Mouse (Mus musculus) limb, embryonic 14.5 days (tissue): ENCODE data around the gene Akt2. TPM values are rescaled to one million over a fixed set of nuclear protein-coding genes. Genes with fewer than 3 reads are reported as not detected.

Experiments
- ATAC-seq: fragments of 200-750 bp; cut with Nextera tagmentation; 2 replicates; pipeline ENCODE4 v1.8.0; 2017; ENCODE audit warnings: low read depth, moderate number of reproducible peaks, moderate TSS enrichment; ENCODE audit not compliant: low FRiP score
- DNase-seq: peaks from one replicate; pipeline ENCODE4 v3.0.0-alpha.2; 2015; ENCODE audit warnings: low spot score
- H3K27ac ChIP-seq: fragments of 300-500 bp; sonication (generic); replicated peaks from 2 replicates; pipeline ENCODE4 v1.5.1; 2014; ENCODE audit warnings: low read depth, mild to moderate bottlenecking, low read length, moderate library complexity, mixed read lengths
- H3K27me3 ChIP-seq: fragments of 300-500 bp; sonication (generic); 2 replicates; pipeline ENCODE4 v1.6.1; 2014; ENCODE audit warnings: low read length, mixed read lengths; ENCODE audit not compliant: control insufficient read depth, insufficient read depth
- H3K36me3 ChIP-seq: fragments of 300-500 bp; sonication (generic); 2 replicates; pipeline ENCODE4 v1.6.1; 2014; ENCODE audit warnings: mild to moderate bottlenecking, low read length, moderate library complexity, mixed read lengths; ENCODE audit not compliant: control insufficient read depth, insufficient read depth
- H3K4me1 ChIP-seq: fragments of 300-500 bp; sonication (generic); 2 replicates; pipeline ENCODE4 v1.6.1; 2014; ENCODE audit warnings: antibody characterized with exemption, low read length, mixed read lengths; ENCODE audit not compliant: control insufficient read depth, insufficient read depth
- H3K4me2 ChIP-seq: fragments of 300-500 bp; sonication (generic); replicated peaks from 2 replicates; pipeline ENCODE4 v1.6.1; 2014; ENCODE audit warnings: low read depth, mild to moderate bottlenecking, low read length, moderate library complexity; ENCODE audit not compliant: severe bottlenecking
- H3K4me3 ChIP-seq: fragments of 300-500 bp; sonication (generic); replicated peaks from 2 replicates; pipeline ENCODE4 v1.5.1; 2014; ENCODE audit warnings: low read length
- H3K9ac ChIP-seq: fragments of 300-500 bp; sonication (generic); 2 replicates; pipeline ENCODE4 v1.6.1; 2014; ENCODE audit warnings: mild to moderate bottlenecking, low read depth, low read length, moderate library complexity; ENCODE audit not compliant: severe bottlenecking
- H3K9me3 ChIP-seq: fragments of 300-500 bp; sonication (generic); 2 replicates; pipeline ENCODE4 v1.6.1; 2016; ENCODE audit warnings: low read length; ENCODE audit not compliant: control insufficient read depth
- POLR2A ChIP-seq: fragments of 200-500 bp; IDR thresholded peaks from 2 replicates; pipeline ENCODE4 v1.8.0; 2012; ENCODE audit warnings: inconsistent platforms, mild to moderate bottlenecking, moderate library complexity, borderline replicate concordance; ENCODE audit not compliant: insufficient read depth, insufficient read length; ENCODE audit errors: extremely low read depth
- WGBS: fragments of 180-500 bp; shearing (Covaris S2); extraction: QIAGEN DNeasy Blood & Tissue Kit; methylation state at CpG from one replicate; pipeline ENCODE4 v1.1.7; 2014; 5-methylcytosine and 5-hydroxymethylcytosine counted together
- polyA plus RNA-seq, 2 experiments: library from polyadenylated mRNA; depleted of rRNA in 1 of 2; stranded (reverse) in 1 of 2; unstranded in 1 of 2; fragments of >200 nt; fragmentation: Nextera tagmentation in 1 of 2; extraction: Ambion mirVana in 1 of 2; gene quantifications; 2 replicates each; pipeline versions ENCODE4 v1.2.1 to v1.2.3; 2012 to 2014

The Akt2 gene
- polyA plus RNA-seq, 2 experiments, result 96.6 to 112 TPM

DNA sequence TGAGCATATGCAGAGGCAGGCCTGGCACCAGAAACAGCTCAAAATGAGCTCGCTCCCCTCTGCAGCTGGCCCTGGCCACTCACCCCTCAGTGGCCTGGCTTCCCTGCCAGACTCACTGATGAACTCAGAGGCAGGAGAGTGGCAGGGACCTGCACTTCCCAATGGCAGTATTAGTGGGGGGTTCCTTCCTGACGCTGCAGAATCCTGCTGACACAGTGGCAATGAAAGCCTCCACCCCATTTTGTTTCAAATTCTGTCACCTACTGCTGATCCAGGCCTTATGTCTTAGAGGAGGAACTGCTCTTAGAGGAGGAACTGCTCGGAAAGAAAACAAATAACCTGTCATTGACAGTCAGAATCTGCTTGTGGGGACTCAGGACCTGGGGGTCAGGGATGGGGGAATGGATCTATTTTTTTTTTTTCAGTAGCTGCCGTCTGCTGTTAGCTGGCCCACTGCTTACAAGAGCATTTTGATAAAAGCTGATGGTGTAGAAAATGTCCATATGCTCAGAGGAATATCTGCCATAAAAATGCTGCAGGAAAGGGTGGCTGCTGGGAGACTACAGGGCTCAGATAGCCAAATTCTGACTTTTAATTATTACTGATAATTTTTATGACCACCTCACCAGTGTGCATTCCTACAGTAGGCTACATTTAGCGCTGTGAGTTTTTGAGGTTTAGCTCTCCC is 13.5 kb downstream of the Akt2 start:
- ATAC-seq, result no peak
- Histone ChIP-seq H3K4me1 (peaks cover 32% of the 10 kb centered on the region), H3K36me3 (peaks cover 23% of the 10 kb centered on the region), H3K27me3 (no peaks in the 10 kb centered on the region), H3K9ac (no peak overlapping the region), H3K9me3 (no peaks in the 10 kb centered on the region), H3K4me2 (no peak overlapping the region), H3K27ac (peak overlapping the region; percentile 79; the same call in 1 of the 2 replicates), H3K4me3 (no peak overlapping the region)
- no peak for TF ChIP-seq POLR2A
- no peak for DNase-seq
- WGBS, result 59% methylated on average over 5 of the region's 5 CpGs

DNA sequence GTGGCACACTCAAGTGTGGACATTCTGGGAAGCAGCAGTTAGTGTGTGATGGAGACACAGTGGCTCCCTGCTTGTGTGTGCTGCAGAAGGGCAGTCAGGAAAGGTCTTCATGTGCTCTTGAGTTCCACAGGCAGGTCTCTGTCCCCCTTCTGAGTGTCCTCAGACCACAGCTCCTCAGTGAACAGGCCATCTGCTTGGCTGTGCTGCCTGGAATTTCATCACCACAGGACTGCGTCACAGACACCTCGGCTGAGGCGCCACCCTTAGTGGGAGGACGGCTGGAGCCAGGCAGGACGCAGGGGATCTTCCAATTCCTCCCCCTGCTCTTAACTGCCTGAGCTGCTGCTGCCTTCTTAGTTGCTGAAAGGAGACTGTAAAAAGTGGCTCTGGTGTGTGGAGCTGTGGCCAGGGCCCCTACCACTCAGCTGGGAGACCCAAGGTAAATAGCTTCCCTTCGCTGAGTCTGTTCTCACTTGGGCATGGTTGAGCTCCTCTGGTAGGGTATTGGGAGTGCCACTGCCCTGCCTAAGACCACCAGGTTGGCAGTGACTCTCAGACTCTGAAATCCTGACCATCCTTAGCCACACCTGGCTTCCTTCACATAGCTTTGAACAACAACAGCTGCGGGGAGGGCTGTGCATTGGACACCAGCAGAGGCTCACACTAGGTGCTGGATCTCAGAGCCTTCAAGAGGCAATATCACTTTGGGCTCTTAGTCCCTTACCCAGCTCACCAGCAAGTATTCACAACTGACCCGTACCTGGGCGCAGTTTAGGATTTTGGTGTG is 14.3 kb downstream of the Akt2 start:
- DNase-seq (no peak), ATAC-seq (peak; percentile 70)
- peaks cover 31% of the 10 kb centered on the region for H3K36me3 ChIP-seq
- no peak overlapping the region for H3K4me2 ChIP-seq
- 43% methylated on average over 9 of the region's 9 CpGs for WGBS
- peak overlapping the region; percentile 79 for H3K27ac ChIP-seq
- H3K9ac ChIP-seq, result peak overlapping the region; percentile 31; the same call in 1 of the 2 replicates
- no peaks in the 10 kb centered on the region for H3K9me3 ChIP-seq
- no peak for TF ChIP-seq POLR2A
- H3K4me3 ChIP-seq, result no peak overlapping the region
- H3K27me3 ChIP-seq, result no peaks in the 10 kb centered on the region
- H3K4me1 ChIP-seq, result peaks cover 32% of the 10 kb centered on the region

DNA sequence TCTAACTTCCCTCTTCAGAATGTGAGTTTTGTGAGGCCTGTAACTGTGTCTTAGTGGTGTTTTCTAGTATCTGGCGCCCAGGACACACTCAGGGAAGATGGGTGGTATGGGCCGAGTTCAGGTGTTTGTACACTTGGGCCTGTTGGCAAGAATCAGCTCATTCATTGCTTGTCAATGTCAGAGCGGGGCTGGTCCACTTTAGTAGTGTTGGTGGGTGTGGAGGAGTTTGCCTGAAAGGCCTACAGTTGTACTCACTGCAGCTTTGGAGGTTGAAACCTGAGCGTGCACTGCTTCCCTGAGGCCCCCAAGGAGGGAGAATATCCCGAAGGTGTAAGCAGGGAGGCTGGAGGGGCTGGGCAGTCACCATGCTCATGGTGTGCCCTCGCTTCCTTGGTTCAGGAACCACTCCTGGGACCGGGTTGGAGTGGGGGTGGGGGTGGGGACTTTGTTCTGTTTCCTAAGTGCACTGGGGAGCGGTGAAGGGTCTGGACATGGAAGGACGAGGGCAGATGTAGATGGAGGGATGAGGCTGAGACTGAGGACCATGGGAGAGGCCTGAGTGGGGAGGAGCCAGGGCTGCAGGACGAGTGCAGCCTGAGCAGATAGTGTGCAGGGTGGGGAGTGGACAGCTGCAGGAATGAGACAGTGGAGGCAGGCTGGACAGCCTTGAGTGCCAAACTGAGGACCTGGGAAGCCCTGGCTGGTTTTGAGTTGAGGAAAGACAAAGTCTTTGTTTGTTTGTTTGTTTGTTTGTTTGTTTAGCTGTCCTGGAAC is 15.3 kb downstream of the Akt2 start:
- no peak for DNase-seq
- no peak overlapping the region for H3K9ac ChIP-seq
- peak overlapping the region; percentile 4; the same call in 1 of the 2 replicates for H3K4me2 ChIP-seq

DNA sequence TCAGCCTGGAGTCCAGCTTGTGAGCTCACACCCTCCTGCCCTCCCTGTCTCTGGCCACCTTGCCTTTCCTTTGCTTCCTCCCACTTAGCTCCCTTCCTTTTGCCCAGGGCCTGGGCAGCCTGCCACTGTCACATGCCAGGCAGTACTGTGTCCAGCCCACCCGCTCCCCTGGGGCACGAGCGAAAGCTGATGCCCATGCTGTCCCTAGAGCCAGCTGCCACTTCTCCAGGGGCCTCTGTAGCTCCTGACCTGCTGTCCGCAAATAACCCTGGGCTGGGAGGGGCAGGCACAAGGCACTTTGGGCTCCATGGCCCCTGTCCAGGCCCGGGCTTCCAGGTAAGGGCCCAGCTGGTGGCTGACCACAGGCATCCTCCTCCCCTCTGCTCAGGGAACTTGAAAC is 16.2 kb downstream of the Akt2 start:
- ATAC-seq (0 out of 2 replicates have a peak, but pooled peaks have one; percentile 13), DNase-seq (no peak)
- TF ChIP-seq POLR2A, result no peak

More for the DNA sequence above, 15.3 kb downstream of the Akt2 start:
- Histone ChIP-seq H3K36me3 (peaks cover 35% of the 10 kb centered on the region), H3K9me3 (no peaks in the 10 kb centered on the region), H3K4me3 (no peak overlapping the region), H3K27ac (peak overlapping the region; percentile 79), H3K4me1 (peaks cover 28% of the 10 kb centered on the region), H3K27me3 (no peaks in the 10 kb centered on the region)
- 52% methylated on average over 10 of the region's 10 CpGs for WGBS
- no peak for TF ChIP-seq POLR2A
- no peak for ATAC-seq

DNA sequence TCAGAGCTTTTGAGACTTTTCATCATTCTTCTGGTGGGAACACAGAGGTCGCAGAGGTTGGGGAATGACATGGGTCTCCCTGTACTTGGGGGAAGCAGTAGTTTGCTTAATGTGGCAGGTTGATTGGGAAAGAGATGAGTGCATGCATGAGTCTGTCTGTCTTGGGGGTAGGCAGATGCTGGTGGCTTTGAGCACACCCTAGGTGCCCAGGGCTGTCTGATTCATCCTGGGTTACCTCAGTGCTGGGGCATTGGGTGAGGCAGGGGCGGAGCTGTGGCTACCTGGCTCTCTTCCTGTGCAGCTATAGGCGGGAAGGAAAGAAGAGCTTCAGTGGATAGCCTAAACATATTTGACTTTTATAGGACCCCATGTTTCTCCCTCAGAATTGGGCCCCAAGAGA is 16.8 kb downstream of the Akt2 start:
- H3K27me3 ChIP-seq, result no peaks in the 10 kb centered on the region
- no peak overlapping the region for H3K4me3 ChIP-seq
- H3K9me3 ChIP-seq, result no peaks in the 10 kb centered on the region
- peaks cover 35% of the 10 kb centered on the region for H3K36me3 ChIP-seq
- no peak for TF ChIP-seq POLR2A
- DNase-seq, result no peak
- 91% methylated on average over 3 of the region's 3 CpGs for WGBS
- peaks cover 23% of the 10 kb centered on the region for H3K4me1 ChIP-seq
- H3K27ac ChIP-seq, result no peak overlapping the region
- no peak for ATAC-seq
- H3K9ac ChIP-seq, result 0 out of 2 replicates have a peak overlapping the region, but pooled peaks have one; percentile 7
- H3K4me2 ChIP-seq, result no peak overlapping the region

More for the DNA sequence above, 16.2 kb downstream of the Akt2 start:
- no peak overlapping the region for H3K4me3 ChIP-seq
- no peaks in the 10 kb centered on the region for H3K9me3 ChIP-seq
- H3K4me1 ChIP-seq, result peaks cover 23% of the 10 kb centered on the region
- no peaks in the 10 kb centered on the region for H3K27me3 ChIP-seq
- H3K27ac ChIP-seq, result 0 out of 2 replicates have a peak overlapping the region, but pooled peaks have one; percentile 26
- peaks cover 35% of the 10 kb centered on the region for H3K36me3 ChIP-seq
- 62% methylated on average over 5 of the region's 5 CpGs for WGBS
- 0 out of 2 replicates have a peak overlapping the region, but pooled peaks have one; percentile 7 for H3K9ac ChIP-seq
- no peak overlapping the region for H3K4me2 ChIP-seq
